Mouse (Mus musculus): ENCODE measurements around the gene Tmem216. TPM values are rescaled to one million over a fixed set of nuclear protein-coding genes. Genes with fewer than 3 reads are reported as not detected.

The Tmem216 gene
- 67.1 TPM in 2 replicates for polyA plus RNA-seq (2016; fragmentation: Nextera tagmentation; extraction: Ambion mirVana)

- peak; percentile 78 for DNase-seq (ENCODE audit: extremely low spot score, low spot score)
- no peaks in the 10 kb centered on the region for H3K9me3 ChIP-seq
- H3K4me1 ChIP-seq, result peaks cover 24% of the 10 kb centered on the region
- WGBS, result 3% methylated on average over 43 of the region's 43 CpGs
- no peaks in the 10 kb centered on the region for H3K27me3 ChIP-seq (ENCODE audit: poor library complexity, severe bottlenecking)
- H3K27ac ChIP-seq, result peak within 1 kb of the TSS; percentile 87
- peaks cover 28% of the 10 kb centered on the region for H3K36me3 ChIP-seq (replicated peaks)
- peak within 1 kb of the TSS; percentile 73 for H3K4me3 ChIP-seq
Observed at GRCm38 (mm10) chr19:10555624-10556510, at the start of gene Tmem216. Tmem216 (minus strand) TSS chr19:10556238.

- Histone ChIP-seq H3K36me3 (replicated peaks) (peaks cover 40% of the 10 kb centered on the region), H3K27me3 (ENCODE audit: poor library complexity, severe bottlenecking) (no peaks in the 10 kb centered on the region), H3K27ac (peak within 1 kb of the TSS; percentile 96), H3K4me3 (peak within 1 kb of the TSS; percentile 98), H3K4me1 (peaks cover 54% of the 10 kb centered on the region), H3K9me3 (no peaks in the 10 kb centered on the region)
- WGBS, result under 1% methylated on average over 49 of the region's 49 CpGs
- peak; percentile 99 for DNase-seq (ENCODE audit: extremely low spot score, low spot score)
Observed at GRCm38 (mm10) chr19:10605293-10605900, 49.4 kb upstream of the Tmem216 start, which contains the start of the genes Ddb1 and Tkfc. Ddb1 (plus strand) TSS chr19:10605327. Tkfc (minus strand) TSS chr19:10605654.

- WGBS, result 63% methylated on average over 3 of the region's 3 CpGs
- no peaks in the 10 kb centered on the region for H3K9me3 ChIP-seq
- peaks cover 54% of the 10 kb centered on the region for H3K4me1 ChIP-seq
- H3K27me3 ChIP-seq (ENCODE audit: poor library complexity, severe bottlenecking), result no peaks in the 10 kb centered on the region
- no peak for DNase-seq (ENCODE audit: extremely low spot score, low spot score)
- H3K27ac ChIP-seq, result peak overlapping the region; percentile 96
- H3K36me3 ChIP-seq (replicated peaks), result peaks cover 40% of the 10 kb centered on the region
- peak overlapping the region; percentile 98 for H3K4me3 ChIP-seq
Observed at GRCm38 (mm10) chr19:10604534-10604933, 48.5 kb upstream of the Tmem216 start.

GRCm38 (mm10) chr19:10603660-10604523 is 47.9 kb upstream of the Tmem216 start:
- no peak for DNase-seq (ENCODE audit: extremely low spot score, low spot score)
- Histone ChIP-seq H3K27me3 (ENCODE audit: poor library complexity, severe bottlenecking) (no peaks in the 10 kb centered on the region), H3K4me3 (peak overlapping the region; percentile 98), H3K36me3 (replicated peaks) (peaks cover 40% of the 10 kb centered on the region), H3K27ac (peak overlapping the region; percentile 96), H3K4me1 (peaks cover 54% of the 10 kb centered on the region), H3K9me3 (no peaks in the 10 kb centered on the region)
- WGBS, result 90% methylated on average over 18 of the region's 18 CpGs

- Histone ChIP-seq H3K27ac (peak overlapping the region; percentile 96), H3K36me3 (replicated peaks) (peaks cover 39% of the 10 kb centered on the region), H3K27me3 (ENCODE audit: poor library complexity, severe bottlenecking) (no peaks in the 10 kb centered on the region), H3K4me1 (peaks cover 49% of the 10 kb centered on the region), H3K4me3 (peak overlapping the region; percentile 50), H3K9me3 (no peaks in the 10 kb centered on the region)
- 3% methylated on average over 9 of the region's 9 CpGs for WGBS
- peak; percentile 84 for DNase-seq (ENCODE audit: extremely low spot score, low spot score)
Observed at GRCm38 (mm10) chr19:10602787-10603186, 46.7 kb upstream of the Tmem216 start.

- 12% methylated on average over 6 of the region's 6 CpGs for WGBS
- Histone ChIP-seq H3K4me1 (peaks cover 46% of the 10 kb centered on the region), H3K36me3 (replicated peaks) (peaks cover 37% of the 10 kb centered on the region), H3K4me3 (peak overlapping the region; percentile 50), H3K27ac (peak overlapping the region; percentile 96), H3K27me3 (ENCODE audit: poor library complexity, severe bottlenecking) (no peaks in the 10 kb centered on the region), H3K9me3 (no peaks in the 10 kb centered on the region)
- DNase-seq (ENCODE audit: extremely low spot score, low spot score), result no peak
Observed at GRCm38 (mm10) chr19:10602247-10602769, 46.3 kb upstream of the Tmem216 start.

GRCm38 (mm10) chr19:10599648-10600047 is 43.6 kb upstream of the Tmem216 start:
- 97% methylated on average over 2 of the region's 2 CpGs for WGBS
- DNase-seq (ENCODE audit: extremely low spot score, low spot score), result no peak
- no peak overlapping the region for H3K4me3 ChIP-seq
- peaks cover 26% of the 10 kb centered on the region for H3K4me1 ChIP-seq
- no peak overlapping the region for H3K27ac ChIP-seq
- H3K36me3 ChIP-seq (replicated peaks), result peaks cover 57% of the 10 kb centered on the region
- no peaks in the 10 kb centered on the region for H3K9me3 ChIP-seq
- no peaks in the 10 kb centered on the region for H3K27me3 ChIP-seq (ENCODE audit: poor library complexity, severe bottlenecking)

- H3K36me3 ChIP-seq (replicated peaks), result peaks cover 71% of the 10 kb centered on the region
Observed at GRCm38 (mm10) chr19:10598188-10598587, 42.1 kb upstream of the Tmem216 start.

GRCm38 (mm10) chr19:10591659-10592377 is 35.8 kb upstream of the Tmem216 start:
- H3K36me3 ChIP-seq (replicated peaks), result peaks cover 63% of the 10 kb centered on the region
- H3K27ac ChIP-seq, result no peak overlapping the region
- no peaks in the 10 kb centered on the region for H3K9me3 ChIP-seq
- 94% methylated on average over 6 of the region's 6 CpGs for WGBS
- H3K27me3 ChIP-seq (ENCODE audit: poor library complexity, severe bottlenecking), result no peaks in the 10 kb centered on the region
- peaks cover 11% of the 10 kb centered on the region for H3K4me1 ChIP-seq
- no peak overlapping the region for H3K4me3 ChIP-seq
- DNase-seq (ENCODE audit: extremely low spot score, low spot score), result no peak

More at GRCm38 (mm10) chr19:10598188-10598587, 42.1 kb upstream of the Tmem216 start:
- no peak for DNase-seq (ENCODE audit: extremely low spot score, low spot score)
- no peaks in the 10 kb centered on the region for H3K9me3 ChIP-seq
- peaks cover 11% of the 10 kb centered on the region for H3K4me1 ChIP-seq
- H3K4me3 ChIP-seq, result no peak overlapping the region
- H3K27ac ChIP-seq, result no peak overlapping the region
- WGBS, result 45% methylated on average over 3 of the region's 3 CpGs
- H3K27me3 ChIP-seq (ENCODE audit: poor library complexity, severe bottlenecking), result no peaks in the 10 kb centered on the region

GRCm38 (mm10) chr19:10590301-10590700 is 34.3 kb upstream of the Tmem216 start:
- Histone ChIP-seq H3K36me3 (replicated peaks) (peaks cover 48% of the 10 kb centered on the region), H3K27me3 (ENCODE audit: poor library complexity, severe bottlenecking) (no peaks in the 10 kb centered on the region), H3K27ac (no peak overlapping the region), H3K4me3 (no peak overlapping the region), H3K9me3 (no peaks in the 10 kb centered on the region), H3K4me1 (peaks cover 11% of the 10 kb centered on the region)
- 70% methylated on average over 3 of the region's 3 CpGs for WGBS
- DNase-seq (ENCODE audit: extremely low spot score, low spot score), result no peak

- WGBS, result 70% methylated on average over 5 of the region's 5 CpGs
- Histone ChIP-seq H3K4me3 (no peak overlapping the region), H3K36me3 (replicated peaks) (peaks cover 38% of the 10 kb centered on the region), H3K9me3 (no peaks in the 10 kb centered on the region), H3K4me1 (peaks cover 11% of the 10 kb centered on the region), H3K27ac (peak overlapping the region; percentile 52), H3K27me3 (ENCODE audit: poor library complexity, severe bottlenecking) (no peaks in the 10 kb centered on the region)
- no peak for DNase-seq (ENCODE audit: extremely low spot score, low spot score)
Observed at GRCm38 (mm10) chr19:10589127-10589857, 33.3 kb upstream of the Tmem216 start.

Measured in forebrain, embryonic 10.5 days (tissue).